Mouse (Mus musculus) CH12.LX (cell line): Measurements from ENCODE around the gene Rab5b.

Experiments
- MYC ChIP-seq: IDR thresholded peaks from 2 replicates; pipeline ENCODE4 v1.6.1; 2011; ENCODE audit warnings: low read depth, mild to moderate bottlenecking, improper control_type of control experiment, low read length
- SIN3A ChIP-seq: IDR thresholded peaks from 2 replicates; pipeline ENCODE4 v1.6.1; 2012; ENCODE audit warnings: low read length, improper control_type of control experiment, inconsistent platforms
- ZKSCAN1 ChIP-seq: IDR thresholded peaks from 2 replicates; pipeline ENCODE4 v1.6.1; 2012; ENCODE audit warnings: low read depth, inconsistent platforms, low read length, improper control_type of control experiment, borderline replicate concordance

- no peak for TF ChIP-seq MYC
- no peak for TF ChIP-seq ZKSCAN1
- TF ChIP-seq SIN3A = no peak
These were observed 39.3 kb downstream of the Rab5b start for GRCm38 (mm10) chr10:128656731-128657130.
